Mouse (Mus musculus) kidney, postnatal 14 days (tissue): ENCODE results near the gene Tsga10.
"Not testable (repeated sequence)": the region's sequence is repeated elsewhere in the genome, so short reads cannot be mapped to it uniquely, and the experiment has no call there.

ENCODE experiments used
- DNase-seq: peaks from one replicate; pipeline ENCODE4 v3.0.0; 2022; ENCODE audit warnings: mixed read lengths

Tsga10 gene

DNA sequence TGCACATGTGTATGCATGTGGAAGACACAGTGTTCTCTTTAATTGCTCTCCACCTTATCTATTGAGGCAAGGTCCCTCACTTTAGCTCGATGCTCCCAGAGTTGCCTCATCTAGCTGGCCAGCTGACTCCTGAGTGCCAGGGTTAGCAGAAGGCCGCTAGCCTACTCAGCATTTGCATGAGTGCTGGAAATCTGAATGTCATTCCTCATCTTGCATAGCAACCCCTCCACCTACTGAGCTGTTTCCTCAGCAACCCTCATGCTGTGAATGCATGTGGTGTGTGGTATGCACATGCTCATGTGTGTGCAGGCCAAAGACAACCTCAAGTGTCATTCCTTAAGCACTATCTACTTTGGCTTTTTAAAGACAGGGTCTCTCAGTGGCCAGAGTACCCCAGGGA, 15.5 kb downstream of the Tsga10 start:
- DNase-seq = no peak

DNA sequence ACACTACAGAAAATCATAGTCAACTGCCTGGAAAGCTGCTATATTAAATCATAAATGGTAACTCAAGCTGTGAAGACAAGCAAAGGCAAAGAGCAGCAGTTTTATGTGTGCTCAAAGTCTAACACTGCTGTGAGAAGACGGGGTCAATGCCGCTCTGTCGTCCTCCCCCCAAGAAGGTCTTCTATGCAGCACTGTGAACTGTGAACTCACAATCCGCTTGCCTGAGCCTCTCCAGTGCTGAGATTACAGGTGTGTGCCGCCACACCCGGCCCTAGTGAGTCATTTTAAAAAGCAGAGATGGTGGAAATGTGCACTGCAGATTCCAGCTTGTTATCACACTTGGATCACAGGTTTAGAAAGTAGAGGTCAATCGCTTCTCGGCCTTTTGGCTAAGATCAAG, 19.4 kb downstream of the Tsga10 start:
- DNase-seq = peak; percentile 9

DNA sequence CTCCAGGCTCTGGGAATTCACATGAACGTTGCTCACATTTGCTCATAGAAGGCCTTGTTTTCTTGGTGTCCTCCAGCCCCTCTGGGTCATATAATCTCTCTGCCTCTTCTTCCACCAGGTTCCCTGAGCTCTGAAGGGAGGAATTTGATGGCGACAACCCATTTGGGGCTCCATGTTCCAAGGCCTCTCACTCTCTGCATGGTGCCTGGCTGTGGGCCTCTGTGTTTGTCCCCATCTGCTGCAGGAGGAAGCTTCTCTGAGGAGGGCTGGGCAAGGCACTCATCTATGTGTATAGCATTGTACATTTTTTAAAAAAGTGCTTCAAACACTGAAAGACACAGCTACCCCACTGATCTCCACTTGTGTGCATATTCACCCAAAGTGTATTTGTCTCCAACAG, 34.5 kb downstream of the Tsga10 start:
- no peak for DNase-seq

DNA sequence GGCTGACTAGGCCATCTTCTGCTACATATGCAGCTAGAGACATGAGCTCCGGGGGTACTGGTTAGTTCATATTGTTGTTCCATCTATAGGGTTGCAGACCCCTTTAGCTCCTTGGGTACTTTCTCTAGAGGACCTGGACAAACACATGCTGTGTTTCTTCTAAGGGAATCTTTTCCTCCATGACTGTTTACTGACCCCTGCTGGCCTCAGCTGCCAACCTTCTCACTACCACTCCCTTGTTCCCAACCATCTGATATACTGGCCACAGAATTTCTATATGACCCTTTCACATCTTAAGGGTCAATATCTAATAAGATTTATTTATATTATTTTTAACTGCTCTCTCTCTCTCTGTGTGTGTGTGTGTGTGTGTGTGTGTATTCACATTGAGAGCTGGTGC, 63.9 kb downstream of the Tsga10 start:
- DNase-seq = not testable (repeated sequence)

DNA sequence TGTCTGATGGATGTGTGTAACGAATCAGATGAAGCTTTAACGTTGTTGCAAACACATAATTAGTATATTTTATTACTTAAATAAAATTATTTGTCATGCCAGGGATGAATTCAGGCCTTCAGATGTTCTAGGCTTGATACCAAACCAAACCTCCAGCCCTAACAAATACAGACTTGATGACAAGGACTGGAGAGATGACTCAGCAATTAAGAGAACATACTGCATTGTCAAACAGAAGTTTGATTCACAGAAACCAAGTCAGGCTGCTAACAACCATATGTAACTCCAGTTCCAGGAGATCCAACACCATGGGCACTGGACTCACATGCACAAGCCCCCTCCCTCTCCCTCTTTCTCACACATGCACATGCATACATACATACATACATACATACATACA, 65.9 kb downstream of the Tsga10 start:
- DNase-seq = no peak

DNA sequence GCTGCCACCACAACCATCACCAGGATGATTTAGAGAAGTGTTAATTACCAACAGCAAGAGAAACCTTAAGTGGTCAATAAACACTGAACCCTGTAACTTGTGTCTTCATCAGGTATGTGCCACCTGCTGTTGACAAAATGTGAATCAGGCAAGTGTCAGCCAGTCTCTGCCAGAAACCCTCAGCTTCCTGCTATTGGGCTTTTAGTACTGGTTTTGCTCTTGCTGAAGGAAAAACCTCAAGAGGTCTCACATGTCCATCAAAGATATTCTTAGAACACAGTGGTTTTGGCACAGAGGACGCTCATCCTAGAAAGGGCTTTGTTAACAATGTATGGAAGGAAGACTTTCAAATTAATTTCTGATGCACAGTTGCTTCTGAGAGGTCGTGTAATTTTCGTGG, 66.7 kb downstream of the Tsga10 start:
- DNase-seq = no peak

DNA sequence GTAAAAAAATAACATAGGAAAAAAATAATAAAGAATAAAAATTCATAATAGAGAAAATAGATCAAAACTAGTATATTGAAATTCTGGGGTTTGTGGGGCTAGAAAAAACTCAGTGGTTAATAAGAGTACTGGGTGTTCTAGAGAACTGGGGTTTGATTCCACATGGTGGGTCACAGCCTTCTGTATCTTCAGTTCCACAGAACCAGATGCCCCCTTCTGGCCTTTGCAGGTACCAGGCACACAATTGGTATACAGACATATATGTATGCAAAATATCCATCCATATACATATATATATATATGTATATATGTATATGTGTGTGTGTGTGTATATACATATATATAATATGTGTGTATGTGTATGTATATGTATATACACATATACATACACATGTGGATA, 106.8 kb downstream of the Tsga10 start:
- no peak for DNase-seq

DNA sequence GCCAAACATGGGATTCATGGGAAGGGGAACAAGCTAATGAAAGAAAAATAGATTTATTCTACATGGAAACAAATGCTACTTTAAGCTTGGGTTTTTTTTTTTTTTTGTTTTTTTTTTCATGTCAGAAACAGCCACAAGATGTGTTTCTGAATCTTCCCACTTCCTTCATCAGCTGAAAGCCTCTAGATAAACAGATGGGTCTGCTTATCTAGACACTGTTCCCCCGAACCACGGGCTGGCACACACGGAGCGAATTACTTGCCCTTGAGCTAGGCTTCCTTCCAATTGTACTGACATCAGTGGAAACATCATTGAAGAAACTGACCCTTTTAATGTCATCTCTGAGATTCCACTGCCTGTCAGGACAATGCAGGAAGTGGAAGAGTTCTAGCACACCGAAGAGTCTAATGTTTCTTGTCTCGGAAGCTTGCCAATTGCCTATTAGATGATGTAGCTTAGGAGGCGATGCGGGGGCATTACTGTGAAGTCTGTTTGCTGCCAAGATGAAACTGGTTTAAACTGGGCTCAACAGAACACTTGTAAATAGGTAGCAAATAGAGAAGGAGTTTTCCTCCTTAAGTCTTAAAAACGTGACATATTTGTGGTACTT, 121.5 kb downstream of the Tsga10 start:
- DNase-seq = no peak

DNA sequence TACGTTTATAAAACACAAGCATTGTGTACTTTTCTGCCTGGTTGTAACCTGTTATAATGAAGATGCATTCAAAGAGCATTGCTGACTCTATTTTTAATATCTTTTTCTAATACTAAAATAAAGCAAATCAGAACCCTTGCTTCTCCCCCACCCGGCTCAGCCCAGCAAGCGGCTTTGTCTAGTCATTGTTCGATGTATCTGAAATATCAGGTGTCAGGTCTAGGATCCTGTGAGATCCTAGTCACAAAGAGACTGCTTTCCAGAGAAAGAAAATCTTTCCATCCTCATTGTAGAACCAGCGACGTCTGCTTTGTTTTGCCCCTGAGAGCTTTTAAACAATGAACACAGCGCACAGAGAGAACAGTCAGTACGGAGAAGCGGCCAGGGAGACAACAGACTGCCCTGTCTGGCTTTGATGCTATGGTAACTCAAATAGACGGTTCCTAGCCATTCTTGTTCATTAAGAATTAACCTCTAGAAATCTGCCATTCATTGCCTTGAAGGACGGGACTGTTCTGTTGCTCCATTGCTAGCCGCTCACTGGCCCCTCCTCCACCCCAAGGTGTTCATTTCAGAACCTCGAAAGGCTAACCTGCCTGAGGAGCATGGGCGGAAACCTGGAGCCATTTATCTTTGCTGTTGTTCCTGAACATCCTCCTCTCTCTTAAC, 123.5 kb downstream of the Tsga10 start:
- DNase-seq = no peak

DNA sequence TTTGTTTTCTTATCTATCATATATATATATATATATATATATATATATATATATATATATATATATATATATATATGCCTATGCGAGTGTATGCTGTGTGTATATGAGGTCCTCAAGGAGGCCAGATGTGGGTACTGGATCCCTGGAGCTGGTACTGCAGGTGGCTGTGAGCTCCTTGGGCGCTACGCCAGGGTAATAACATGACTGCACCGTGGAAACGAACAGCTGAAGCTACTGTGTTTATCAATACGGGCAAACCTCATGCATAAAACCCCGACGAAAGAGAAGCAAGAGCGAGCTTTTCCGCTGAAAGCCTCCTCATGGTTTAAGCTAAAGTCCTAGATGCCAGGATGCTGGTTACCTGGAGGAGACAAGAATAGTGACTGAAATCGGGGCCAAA, 124.1 kb downstream of the Tsga10 start:
- no peak for DNase-seq

DNA sequence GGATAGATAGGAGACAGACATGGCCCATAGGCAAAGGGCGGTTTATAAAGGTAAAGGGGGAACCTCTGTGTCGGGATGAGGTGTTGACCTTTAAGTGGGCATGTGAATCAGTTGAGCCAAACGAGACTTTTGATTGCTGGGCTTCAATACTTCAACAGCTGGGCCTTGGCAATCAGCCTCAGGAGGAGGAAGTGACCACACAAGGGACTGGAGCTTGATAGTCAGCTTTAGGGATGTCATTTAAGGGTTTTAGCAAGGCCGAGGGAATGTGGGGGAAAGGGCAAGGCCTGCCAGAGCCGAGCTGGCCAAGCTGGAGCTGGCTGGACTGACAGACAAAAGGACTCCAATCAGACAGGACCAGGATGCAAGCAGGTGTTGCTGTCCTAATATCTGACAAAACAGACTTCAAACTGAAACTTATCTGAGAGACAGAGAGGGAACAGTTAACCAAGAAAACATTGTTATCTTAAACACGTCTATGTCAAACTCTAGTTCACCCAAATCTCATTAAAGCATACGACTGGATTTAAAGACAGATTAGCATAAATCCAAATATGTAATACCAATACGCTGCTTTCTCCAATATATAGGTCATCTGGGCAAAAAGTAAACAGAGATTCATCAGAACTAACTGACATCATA, 125.9 kb downstream of the Tsga10 start:
- DNase-seq = peak; percentile 12

DNA sequence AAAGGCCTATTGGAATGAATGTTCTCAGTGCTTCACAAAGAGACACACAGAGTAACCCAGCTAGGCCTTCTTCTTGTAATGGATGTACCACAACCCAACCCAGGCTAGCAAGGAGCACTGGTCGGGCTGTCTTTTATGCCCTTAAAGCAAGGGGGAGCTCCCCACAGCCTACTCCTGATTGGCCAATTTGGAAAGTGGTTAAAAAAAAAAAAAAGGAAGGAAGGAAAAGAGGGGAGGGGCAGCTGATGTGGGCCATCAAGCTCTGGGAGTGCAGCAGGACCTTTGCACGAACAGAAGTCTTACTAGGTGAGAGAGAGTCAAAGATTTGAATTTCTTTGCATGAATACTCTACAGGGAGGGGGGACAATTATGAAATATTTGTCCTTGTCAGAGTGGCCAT, 127.3 kb downstream of the Tsga10 start:
- DNase-seq = no peak

DNA sequence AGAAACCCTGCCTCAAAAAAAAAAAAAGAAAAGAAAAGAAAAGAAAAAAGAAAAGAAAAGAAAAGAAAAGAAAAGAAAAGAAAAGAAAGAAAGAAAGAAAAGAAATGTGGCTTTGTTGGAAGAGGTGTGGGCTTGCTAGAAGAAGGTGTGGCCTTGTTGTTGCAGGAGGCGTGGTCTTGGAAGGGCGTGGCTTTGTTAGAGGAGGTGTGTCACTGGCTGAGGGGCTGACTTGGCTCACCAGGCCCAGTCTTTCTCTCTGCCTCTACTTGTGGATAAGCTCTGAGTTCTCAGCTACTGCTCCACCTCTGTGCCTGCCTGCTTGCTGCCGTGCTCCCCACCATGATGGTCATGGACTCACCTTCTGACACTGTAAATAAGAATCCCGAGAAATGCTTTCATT, 129.2 kb downstream of the Tsga10 start:
- no peak for DNase-seq

DNA sequence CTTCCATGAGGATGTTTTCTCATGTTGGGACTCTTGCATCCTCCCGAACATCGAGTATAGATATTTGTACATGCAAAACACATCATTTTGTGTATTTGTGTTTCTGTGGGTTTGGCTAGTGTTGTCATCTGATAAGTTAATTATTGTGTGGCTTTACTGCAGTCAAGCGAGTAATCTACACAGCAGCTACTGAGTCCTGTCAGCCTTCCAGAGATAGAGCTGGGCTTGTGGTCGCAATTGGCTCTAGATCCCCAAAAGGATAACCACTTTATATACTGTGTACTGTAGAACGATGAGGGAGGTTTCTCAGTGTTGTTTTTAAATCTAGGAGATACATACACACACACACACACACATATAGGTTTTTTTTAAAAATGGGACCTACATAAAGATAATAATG, 130.3 kb downstream of the Tsga10 start:
- DNase-seq = no peak

DNA sequence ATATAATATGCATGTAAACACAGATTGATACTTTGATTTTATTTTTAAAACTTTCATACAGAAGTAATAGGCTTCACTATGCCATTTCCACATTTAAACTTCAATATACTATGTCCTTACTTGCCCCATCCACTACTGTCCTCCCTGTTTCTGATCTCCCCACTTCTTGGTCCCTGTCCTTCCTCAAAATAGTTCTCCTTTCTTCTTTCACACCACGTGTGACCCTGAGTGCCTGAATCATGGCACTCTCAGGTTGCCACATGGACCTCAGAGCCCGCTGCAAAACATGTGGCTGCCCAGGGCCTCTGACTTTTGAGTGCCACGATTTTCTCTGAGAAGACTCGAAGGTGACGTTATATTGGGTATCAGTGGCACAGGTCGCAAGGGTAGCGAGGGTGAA, 131.4 kb downstream of the Tsga10 start:
- DNase-seq = no peak

DNA sequence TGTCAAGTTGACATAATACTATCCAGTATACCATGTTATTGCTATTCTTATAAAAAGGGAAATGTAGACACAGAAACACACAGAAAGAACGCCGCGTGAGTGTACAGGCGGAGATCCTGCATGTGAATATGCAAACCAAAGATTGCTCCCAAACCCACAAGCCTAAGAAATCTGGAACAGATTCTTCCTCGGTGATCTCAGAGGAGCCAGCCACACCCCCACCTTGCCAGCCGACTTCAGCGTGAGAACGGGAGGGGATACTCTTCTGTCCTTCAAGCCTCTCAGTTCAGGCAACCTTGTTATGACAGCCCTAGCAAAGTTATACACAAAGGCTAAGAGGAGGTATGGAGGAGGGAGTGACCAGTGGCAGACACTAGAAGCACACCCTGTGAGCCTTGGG, 136.9 kb downstream of the Tsga10 start:
- no peak for DNase-seq

DNA sequence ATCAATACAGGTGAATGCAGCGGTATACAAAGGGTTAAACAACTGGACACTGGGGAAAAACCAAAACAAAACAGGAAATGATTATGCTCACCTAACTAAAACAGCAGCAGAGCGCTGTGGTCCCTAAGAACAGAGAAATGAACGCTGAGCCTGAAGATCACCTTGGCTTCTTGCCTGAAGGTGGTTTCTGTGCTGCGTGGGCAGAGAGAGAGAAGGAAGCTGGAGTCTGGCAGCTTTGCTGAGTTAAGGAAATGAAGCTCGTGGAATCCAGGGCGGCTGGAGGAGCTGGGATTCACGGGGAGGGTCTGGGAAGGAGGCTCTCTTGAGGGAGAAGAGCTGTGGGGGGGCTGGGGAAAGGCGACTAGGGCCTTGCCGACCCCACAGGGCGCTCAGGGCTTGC, 138.2 kb downstream of the Tsga10 start:
- DNase-seq = no peak

DNA sequence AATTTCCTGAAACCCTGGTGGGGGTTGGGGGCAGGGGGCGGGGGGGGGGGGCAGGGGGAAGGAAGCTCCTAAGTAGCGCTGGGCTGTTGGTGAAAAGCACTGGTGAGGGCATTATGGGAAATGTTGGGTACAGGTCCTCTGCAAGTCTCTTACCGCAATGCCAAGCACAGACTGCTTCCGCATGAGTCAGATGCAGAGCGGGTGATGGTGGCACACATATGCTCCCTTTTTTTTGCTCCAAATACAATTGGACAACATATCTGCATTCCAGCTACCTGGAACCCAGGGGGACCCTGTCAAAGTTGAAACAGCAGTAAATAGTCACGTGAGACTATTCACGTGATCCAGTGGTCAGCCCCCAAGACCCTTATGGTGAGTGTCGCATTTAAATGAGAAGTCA, 139.0 kb downstream of the Tsga10 start:
- no peak for DNase-seq

DNA sequence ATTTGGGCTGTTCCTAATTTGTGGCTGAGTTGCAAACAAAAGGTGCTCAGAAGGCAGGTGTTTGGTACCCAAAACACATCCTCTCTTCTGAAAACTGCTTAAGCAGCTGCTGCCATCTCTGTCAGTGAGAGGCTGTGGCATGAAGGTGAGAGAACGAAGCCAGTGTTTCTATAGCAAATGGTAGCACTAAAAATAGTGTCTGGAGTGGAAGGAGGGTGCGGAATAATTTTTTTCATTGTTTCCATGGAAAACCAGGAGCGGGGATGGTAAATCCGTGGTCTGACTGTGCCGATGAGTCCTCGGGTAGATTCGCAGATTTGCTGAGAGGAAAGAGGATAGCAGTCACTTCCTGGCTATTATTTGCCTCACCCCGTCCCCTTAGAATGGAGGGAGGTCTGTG, 139.8 kb downstream of the Tsga10 start:
- DNase-seq = no peak

DNA sequence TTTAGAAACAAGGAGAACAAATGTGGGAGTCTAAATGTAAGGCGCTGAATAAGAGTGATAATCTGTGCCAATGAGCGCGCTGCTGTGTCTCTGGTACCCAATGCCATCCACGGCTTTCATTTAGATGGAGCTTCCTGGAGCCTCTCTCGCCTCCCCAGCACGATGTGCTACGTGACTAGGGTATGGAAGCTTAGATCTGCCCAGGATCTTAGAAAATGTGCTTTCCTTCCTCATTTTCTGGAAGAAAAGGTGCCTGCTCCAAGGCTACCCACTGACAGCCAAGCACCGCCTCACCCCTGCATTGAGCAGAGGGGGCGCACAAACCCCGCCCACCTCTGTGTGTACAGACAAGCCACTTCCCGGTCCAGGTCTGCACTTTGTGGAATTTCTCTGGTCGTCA, 140.3 kb downstream of the Tsga10 start:
- no peak for DNase-seq

DNA sequence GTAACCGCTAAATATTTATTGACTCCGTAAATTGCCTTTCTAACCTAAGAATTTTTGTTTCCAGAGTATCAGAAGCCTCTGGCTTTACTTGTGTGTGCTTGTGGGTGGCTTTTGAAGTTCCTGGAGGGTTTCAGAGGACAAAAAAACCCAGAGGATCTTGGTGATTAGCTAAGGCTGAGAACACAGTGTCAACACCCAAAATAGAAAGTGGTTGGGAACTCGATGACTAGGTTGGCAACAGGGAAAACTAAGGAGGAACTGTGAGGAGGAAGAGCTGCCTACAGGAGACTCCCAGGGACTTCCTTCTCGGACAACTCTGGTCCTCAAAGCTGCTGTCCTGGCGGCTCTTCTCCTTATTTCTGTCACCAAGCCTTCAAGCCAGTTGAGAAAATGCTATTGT, 145.1 kb downstream of the Tsga10 start:
- DNase-seq = no peak

DNA sequence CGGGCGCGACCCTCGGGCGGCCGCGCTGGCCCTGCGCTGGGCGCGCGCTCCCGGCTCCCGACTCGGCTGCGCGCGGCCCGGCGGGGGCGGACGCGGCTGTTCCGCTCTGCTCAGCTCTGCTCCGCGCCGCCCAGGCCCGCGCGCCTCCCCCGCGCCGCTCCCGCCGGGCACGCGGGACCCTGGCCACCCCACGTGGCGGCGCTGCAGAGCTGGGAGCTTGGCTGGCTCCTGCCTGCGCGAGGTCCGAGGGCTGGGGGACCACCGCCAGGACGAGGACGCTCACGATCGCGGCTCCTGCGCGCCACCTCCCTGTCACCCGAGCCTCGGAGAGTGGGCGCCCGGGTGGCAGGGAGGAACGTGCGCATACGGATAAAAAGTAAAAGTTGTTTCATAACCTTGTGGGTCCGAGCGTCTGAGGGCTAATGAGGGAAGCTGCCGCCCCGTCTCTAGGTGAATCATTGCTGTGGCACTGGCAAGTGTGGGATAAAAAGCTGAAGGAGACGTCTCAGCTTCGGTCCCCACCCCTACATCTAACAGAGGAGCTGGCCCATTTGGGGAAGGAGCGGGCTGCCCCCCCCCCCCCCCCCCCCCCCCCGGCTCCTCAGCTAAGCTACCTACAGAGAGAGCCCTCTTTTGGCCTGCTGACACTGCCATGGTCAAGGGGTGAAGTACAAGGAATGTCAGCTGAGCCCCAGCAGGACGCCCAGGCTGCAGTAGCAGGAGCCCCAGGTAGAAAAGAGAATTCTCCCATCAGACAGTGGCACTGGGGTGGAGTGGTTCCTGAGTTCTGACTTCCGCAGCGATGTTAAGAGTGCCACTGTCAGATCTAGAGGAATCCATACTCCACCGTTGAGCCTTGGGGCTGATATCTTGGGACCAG, 146.2 kb downstream of the Tsga10 start, which contains the start of gene 2010300C02Rik:
TSS of gene 2010300C02Rik (minus strand) at position 325 of the 880 bp plus-strand sequence.
- DNase-seq = peak; percentile 62

DNA sequence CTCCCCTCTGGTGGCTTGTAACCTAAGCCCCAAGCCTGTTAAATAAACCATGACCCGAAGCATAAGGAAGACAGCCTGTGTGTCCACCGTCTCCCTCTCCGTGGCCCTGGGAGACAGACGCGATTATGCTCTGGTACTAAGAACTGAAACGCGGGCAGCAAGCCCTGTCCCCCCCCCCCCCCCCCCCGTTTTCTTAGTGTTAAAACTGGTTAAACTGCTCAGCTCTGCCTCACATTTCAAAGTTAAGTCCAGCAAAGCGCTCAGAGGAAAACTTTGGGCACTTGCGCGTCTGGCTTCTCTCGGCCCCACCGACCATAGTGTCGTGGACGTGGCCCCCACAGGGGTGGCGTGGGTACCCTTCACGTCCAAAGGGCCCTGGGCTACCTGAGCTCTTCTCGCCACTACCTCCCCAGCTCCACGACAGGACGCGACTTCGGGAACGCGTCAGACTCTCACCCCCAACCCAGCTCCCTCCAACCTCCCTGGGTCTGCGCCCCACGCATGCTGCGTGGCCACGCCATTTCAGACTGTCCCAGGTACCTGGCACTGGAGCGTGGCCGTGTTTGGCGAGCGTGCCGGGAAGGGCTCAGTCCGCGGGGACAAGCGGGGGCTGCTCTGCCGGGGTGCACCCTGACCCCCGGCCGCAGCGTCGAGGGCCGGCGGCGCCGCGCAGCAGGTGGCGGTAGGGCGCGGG, 147.1 kb downstream of the Tsga10 start:
- peak; percentile 7 for DNase-seq
